ENCODE assay signal across 13 mouse cellular contexts in genomic region chr5:136334780-136335179, GRCm38 (mm10).
"Had no signal": no experiment of that assay in that cellular context is flagged by ENCODE, and none has a peak within 500 bp of the region (broad histone marks: within the 10 kb centered on the region; RNA-seq: fewer than 3 reads in every experiment).

No protein-coding gene starts in this region.

- H3K9ac ChIP-seq: intestine, embryonic 15.5 days; limb, embryonic 13.5 days; neural tube, embryonic 13.5 days had no signal

- H3K9me3 ChIP-seq: intestine, embryonic 15.5 days; limb, embryonic 13.5 days; neural tube, embryonic 13.5 days had no signal

- ATAC-seq: intestine, embryonic 15.5 days; midbrain, embryonic 16.5 days had no signal

- DNase-seq: kidney, adult 18-20 months; kidney, postnatal 10 days; kidney, postnatal 4 days; lung, adult 18-20 months; retina, postnatal 1 day; right cerebral cortex, postnatal 4 days; thymus, postnatal 4 days had no signal

- H3K27ac ChIP-seq: intestine, embryonic 15.5 days; layer of hippocampus, adult 2 months; limb, embryonic 13.5 days; neural tube, embryonic 13.5 days had no signal

- H3K27me3 ChIP-seq: intestine, embryonic 15.5 days; limb, embryonic 13.5 days; neural tube, embryonic 13.5 days had no signal

- H3K4me2 ChIP-seq: intestine, embryonic 15.5 days; limb, embryonic 13.5 days; midbrain, embryonic 11.5 days; neural tube, embryonic 13.5 days had no signal

- H3K4me3 ChIP-seq: intestine, embryonic 15.5 days; layer of hippocampus, adult 2 months; limb, embryonic 13.5 days; neural tube, embryonic 13.5 days had no signal

- H3K4me1 ChIP-seq: intestine, embryonic 15.5 days; limb, embryonic 13.5 days had no signal
